Mouse (Mus musculus) cerebellum, postnatal 4 days (tissue): ENCODE measurements around the gene Toe1.
A peak's percentile ranks its signal among the peaks of the same experiment; 100 is the strongest.
"Not testable (repeated sequence)": the region's sequence is repeated elsewhere in the genome, so short reads cannot be mapped to it uniquely, and the experiment has no call there.

Source experiments
- DNase-seq, 2 experiments: peaks; one replicate each; pipeline ENCODE4 v3.0.0; 2022; ENCODE audit warnings: low spot score in 2 of 2, mixed read lengths in 1 of 2

Gene Toe1

GRCm38 (mm10) chr4:116807197-116808129, at the start of gene Toe1, which contains the start of gene Mutyh:
Gene Toe1 (minus strand): TSS chr4:116807640.
Gene Mutyh (plus strand): TSS chr4:116807723.
- DNase-seq: peak; percentile 88 to 92

GRCm38 (mm10) chr4:116857203-116857602, 49.8 kb upstream of the Toe1 start:
- no peak for DNase-seq

GRCm38 (mm10) chr4:116854286-116854685, 46.8 kb upstream of the Toe1 start:
- DNase-seq: no peak

GRCm38 (mm10) chr4:116849901-116850300, 42.5 kb upstream of the Toe1 start:
- DNase-seq: no peak

- no peak for DNase-seq
Measured at GRCm38 (mm10) chr4:116844324-116844723, 36.9 kb upstream of the Toe1 start.

- DNase-seq: no peak
Measured at GRCm38 (mm10) chr4:116840841-116841240, 33.4 kb upstream of the Toe1 start.

- not testable (repeated sequence) for DNase-seq
Measured at GRCm38 (mm10) chr4:116840096-116840495, 32.7 kb upstream of the Toe1 start.

- DNase-seq: no peak
Measured at GRCm38 (mm10) chr4:116838999-116839398, 31.6 kb upstream of the Toe1 start.

- no peak for DNase-seq
Measured at GRCm38 (mm10) chr4:116830070-116830368, 22.6 kb upstream of the Toe1 start.

GRCm38 (mm10) chr4:116829364-116830069, 22.1 kb upstream of the Toe1 start:
- no peak for DNase-seq

GRCm38 (mm10) chr4:116827819-116828218, 20.4 kb upstream of the Toe1 start:
- no peak for DNase-seq

GRCm38 (mm10) chr4:116824541-116825004, 17.1 kb upstream of the Toe1 start:
- peak; percentile 40 to 52 for DNase-seq

GRCm38 (mm10) chr4:116821694-116822016, 14.2 kb upstream of the Toe1 start, which contains the start of gene Hpdl:
Gene Hpdl (minus strand): TSS chr4:116821707.
- DNase-seq: no peak

GRCm38 (mm10) chr4:116820902-116821693, 13.7 kb upstream of the Toe1 start:
- peak in 1 of 2 experiments; percentile 56 for DNase-seq

- DNase-seq: peak in 1 of 2 experiments; percentile 16
Measured at GRCm38 (mm10) chr4:116819968-116820901, 12.8 kb upstream of the Toe1 start.

GRCm38 (mm10) chr4:116817486-116817885, 10.0 kb upstream of the Toe1 start:
- no peak for DNase-seq

GRCm38 (mm10) chr4:116815276-116815675, 7.8 kb upstream of the Toe1 start:
- no peak for DNase-seq

- no peak for DNase-seq
Measured at GRCm38 (mm10) chr4:116811012-116811411, 3.6 kb upstream of the Toe1 start.

- DNase-seq: no peak
Measured at GRCm38 (mm10) chr4:116799901-116800300, 7.5 kb downstream of the Toe1 start.

GRCm38 (mm10) chr4:116796442-116797110, 10.9 kb downstream of the Toe1 start:
- DNase-seq: no peak
